Mouse (Mus musculus) testis, adult 2 months (tissue): ENCODE results near the gene Atg7.

Experiments
- CTCF ChIP-seq: fragments of 200-500 bp; IDR thresholded peaks from 2 replicates; pipeline ENCODE4 v1.5.1; 2012; ENCODE audit warnings: low read depth, mild to moderate bottlenecking, inconsistent platforms, low read length, moderate library complexity; ENCODE audit not compliant: control insufficient read depth, insufficient read depth, insufficient replicate concordance
- POLR2A ChIP-seq: fragments of 200-500 bp; IDR thresholded peaks from 2 replicates; pipeline ENCODE4 v1.6.1; 2012; ENCODE audit warnings: low read depth, mild to moderate bottlenecking, inconsistent platforms, low read length, moderate library complexity; ENCODE audit not compliant: control insufficient read depth

DNA sequence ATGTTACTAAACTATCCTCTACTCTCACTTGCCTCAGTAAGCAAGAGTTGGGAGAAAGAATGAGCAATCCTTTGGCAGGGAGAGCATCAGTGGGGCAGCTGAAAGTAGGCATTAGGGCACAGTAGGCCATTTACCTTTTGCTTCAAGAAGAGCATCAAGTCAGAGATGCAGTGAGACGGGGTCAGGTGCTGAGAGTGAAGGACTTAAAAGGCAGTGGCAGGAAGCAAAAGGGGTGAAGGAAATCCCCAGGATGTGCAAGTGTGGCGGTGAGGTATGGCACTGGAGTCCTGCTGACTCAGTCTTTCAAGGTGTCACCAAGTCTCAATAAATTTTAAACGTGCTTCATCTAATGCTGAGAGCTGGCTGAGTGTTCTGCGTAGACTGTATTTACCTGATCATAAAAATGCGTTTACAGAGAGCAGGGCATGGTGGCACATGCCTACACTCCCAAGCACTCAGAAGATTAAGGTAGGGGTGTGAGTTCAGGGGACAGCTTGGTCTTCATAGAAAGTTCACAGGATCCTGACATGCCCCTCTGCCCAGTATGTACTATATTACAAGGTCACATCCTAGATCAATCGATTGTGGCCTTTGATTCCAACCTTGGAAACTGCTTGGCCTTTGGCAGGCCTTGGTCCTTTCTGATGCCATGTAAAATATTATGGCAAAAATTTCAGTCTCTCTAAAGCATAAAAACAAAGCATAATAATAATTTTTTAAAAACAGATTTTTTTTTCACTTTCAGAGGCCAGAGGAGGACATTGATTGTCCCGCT is 14.1 kb downstream of the Atg7 start:
- TF ChIP-seq CTCF (no peak), POLR2A (no peak)
